Mouse (Mus musculus) kidney, postnatal 10 days (tissue): ENCODE data around the gene Olfr19.
"Not testable (repeated sequence)": the region's sequence is repeated elsewhere in the genome, so short reads cannot be mapped to it uniquely, and the experiment has no call there.

Experiments
- DNase-seq: peaks from one replicate; pipeline ENCODE4 v3.0.0; 2021; ENCODE audit warnings: mixed read lengths

Olfr19 gene

DNA sequence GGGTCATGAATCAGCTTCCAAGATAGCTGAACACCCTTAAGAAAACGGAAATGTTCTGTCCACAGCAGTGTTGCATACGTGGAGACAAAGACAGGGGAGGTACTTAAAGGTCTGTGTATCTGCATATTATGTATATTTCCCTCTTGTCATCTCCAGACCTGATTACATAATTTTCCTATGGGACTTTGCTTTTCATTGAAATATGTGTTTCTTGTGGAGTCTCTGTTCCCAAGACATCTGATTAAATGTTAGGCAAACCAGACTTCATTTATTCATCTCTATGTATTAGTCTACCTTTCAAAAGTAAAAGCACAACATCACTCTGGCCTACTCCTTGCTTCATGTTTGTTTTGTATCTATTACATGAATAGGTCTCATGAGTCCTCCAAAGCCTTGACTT is at the start of gene Olfr19:
Gene Olfr19 (minus strand): TSS at position 101 of the 400 bp plus-strand sequence.
- DNase-seq = no peak

DNA sequence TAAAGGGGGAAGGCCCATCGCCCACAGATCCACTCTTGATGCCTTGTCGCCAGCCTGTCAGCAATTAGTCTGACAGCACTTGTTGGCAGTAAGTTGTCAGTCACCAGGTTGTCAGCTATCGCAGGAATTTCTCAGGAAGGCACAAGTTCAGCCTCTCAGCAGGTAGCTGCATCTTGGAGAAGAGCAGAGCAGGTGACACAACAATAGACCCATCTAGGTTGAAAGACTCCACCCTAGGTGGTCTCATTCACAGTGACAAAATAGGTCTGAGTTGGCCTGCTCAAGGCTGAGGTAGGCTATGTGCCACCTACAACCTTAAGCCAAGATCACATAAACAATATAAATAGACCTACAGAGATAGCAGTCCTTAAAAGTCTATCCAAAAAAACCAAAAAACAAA is 8.8 kb upstream of the Olfr19 start:
- DNase-seq = no peak

DNA sequence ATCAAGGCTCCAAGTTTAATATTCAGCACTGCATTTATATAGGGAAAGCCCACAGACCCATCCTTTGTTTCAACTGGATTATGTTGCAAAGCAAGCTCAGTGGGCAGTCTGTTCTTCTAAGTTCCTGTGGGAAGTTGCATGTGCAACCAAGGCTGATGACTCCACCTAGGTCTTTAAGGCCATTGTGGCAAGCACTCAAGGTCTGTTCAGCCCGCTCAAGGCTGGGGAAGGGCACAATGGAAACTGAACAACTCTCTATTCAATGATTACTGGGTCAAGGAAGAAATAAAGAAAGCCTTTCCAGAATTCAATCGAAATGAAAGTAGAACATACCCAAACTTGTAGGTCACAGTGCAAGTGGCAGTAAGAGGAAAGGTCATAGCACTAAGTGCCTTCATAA is 7.8 kb upstream of the Olfr19 start:
- no peak for DNase-seq

DNA sequence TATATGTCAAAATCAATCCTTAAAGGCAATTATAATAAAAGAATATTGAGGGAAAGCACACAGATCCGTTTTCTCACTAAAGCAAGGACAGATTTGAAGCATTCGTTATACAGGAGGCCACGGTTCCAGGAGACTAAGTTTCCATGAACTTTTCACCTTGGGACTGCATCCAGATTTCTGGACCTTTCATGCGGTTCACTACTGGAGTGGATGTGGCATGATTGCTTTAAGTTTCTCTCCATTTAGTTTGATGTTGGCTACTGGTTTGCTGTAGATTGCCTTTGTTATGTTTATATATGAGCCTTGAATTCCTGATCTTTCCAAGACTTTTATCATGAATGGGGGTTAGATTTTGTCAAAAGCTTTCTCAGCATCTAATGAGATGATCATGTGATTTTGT is 11.2 kb downstream of the Olfr19 start:
- DNase-seq = no peak

DNA sequence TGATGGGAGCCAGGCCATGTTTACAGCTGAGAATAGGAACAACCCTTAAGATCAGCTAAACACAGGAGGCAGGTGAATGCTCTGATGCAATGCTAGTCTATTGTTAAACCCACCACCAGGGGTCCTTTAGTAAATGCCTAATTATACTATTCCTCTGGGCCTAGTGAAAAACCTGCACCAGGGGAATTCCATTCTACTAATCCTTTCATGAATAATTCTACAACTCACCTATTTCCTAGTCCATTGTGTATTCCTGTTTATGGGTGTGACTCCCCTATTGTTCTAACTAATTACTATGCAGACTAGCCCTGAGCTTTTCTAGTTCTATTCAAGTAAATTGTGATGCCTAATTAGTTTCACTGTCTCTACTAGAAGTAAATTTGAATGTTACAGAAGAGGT is 11.7 kb downstream of the Olfr19 start:
- DNase-seq = not testable (repeated sequence)

DNA sequence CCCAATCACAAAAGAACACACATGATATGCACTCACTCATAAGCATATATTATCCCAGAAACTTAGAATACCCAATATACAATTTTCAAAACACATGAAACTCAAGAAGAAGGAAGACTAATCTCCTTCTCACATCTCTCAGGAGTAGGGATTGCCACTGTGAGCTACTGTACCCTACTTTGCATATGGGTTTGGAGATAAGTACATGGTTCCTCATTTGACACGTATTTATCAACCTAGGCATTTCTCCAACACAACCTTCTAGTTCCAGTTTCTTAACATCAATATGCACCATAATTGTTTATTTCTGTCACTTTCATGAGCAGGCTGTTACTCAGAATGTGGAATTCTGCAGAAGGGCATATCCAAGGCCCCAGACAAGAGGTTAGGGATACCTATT is 31.1 kb downstream of the Olfr19 start:
- no peak for DNase-seq

DNA sequence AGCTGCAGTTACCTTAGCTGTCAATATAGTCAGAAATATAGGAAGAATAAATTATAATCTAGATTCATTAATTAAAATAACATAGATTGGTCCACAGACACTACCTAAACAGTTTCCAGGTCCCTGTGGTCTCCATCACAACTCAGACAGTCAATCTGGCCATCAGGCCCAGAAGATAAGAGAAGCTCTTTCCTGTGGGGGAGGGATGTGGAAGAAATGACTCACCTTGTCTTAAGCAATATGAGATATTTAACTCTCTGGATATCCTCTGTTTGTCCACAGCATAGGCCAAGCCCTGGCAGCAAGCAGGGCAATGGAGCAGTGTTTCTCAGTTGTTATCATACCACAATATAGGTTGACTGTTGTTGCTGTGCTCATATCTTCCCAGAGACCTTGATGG is 42.5 kb downstream of the Olfr19 start:
- no peak for DNase-seq
